Mouse (Mus musculus) induced T-regulatory cell, adult 2 months (primary cell): Measurements from ENCODE around the gene Gm35134.
"Not testable (repeated sequence)": the region's sequence is repeated elsewhere in the genome, so short reads cannot be mapped to it uniquely, and the experiment has no call there.

Experiments
- DNase-seq: peaks from one replicate; pipeline ENCODE4 v3.0.0-alpha.2; 2012; ENCODE audit warnings: low read depth

Gm35134 gene

DNA sequence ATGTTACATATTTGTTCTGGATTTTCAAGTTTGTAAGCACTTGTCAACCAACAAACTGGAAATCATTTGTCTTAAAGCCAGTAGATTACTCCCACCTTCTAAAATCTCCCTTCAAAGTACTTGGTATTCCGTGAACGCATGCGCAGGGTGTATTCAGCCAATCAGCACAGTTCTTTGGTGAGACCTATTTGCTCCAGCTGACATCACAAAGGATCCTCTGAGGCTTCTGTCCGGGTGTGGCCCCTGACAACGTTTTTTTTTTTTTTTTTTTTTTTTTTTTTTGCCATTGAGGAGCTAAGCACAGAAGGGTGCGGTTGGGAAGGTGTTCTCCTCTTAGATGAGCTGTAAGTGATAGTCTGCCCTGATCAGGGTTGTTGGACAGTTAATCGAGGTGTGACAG lies at the start of gene Gm35134:
Gene Gm35134, plus strand, starts transcription at position 301 of the 400 bp plus-strand sequence.
- DNase-seq: not testable (repeated sequence)
